Mouse (Mus musculus) heart, adult 2 months (tissue): Measurements from ENCODE around the gene Parva. TPM values are rescaled to one million over a fixed set of nuclear protein-coding genes. Genes with fewer than 3 reads are reported as not detected.

Experiments used
- DNase-seq, 2 experiments: peaks; one replicate each; pipeline ENCODE4 v3.0.0; 2021
- H3K27ac ChIP-seq: fragments of 200-600 bp; 2 replicates; pipeline ENCODE4 v1.8.1; 2022
- H3K27me3 ChIP-seq: fragments of 200-500 bp; 2 replicates; pipeline ENCODE4 v1.6.1; 2012; ENCODE audit warnings: mild to moderate bottlenecking, low read length, inconsistent platforms, mixed read lengths; ENCODE audit not compliant: control insufficient read depth, insufficient read depth
- H3K36me3 ChIP-seq: fragments of 200-500 bp; 2 replicates; pipeline ENCODE4 v1.6.1; 2012; ENCODE audit warnings: low read length, inconsistent platforms; ENCODE audit not compliant: control insufficient read depth, insufficient read depth
- H3K4me1 ChIP-seq: fragments of 200-500 bp; 2 replicates; pipeline ENCODE4 v1.6.1; 2011; ENCODE audit warnings: low read length; ENCODE audit not compliant: control insufficient read depth, insufficient read depth
- H3K4me3 ChIP-seq: fragments of 200-600 bp; 2 replicates; pipeline ENCODE4 v1.8.1; 2022
- H3K79me2 ChIP-seq: fragments of 200-500 bp; replicated peaks from 2 replicates; pipeline ENCODE4 v1.6.1; 2012; ENCODE audit warnings: mild to moderate bottlenecking, inconsistent platforms, low read length, moderate library complexity, mixed read lengths; ENCODE audit not compliant: control insufficient read depth, insufficient read depth
- H3K9ac ChIP-seq: fragments of 200-500 bp; 2 replicates; pipeline ENCODE4 v1.6.1; 2012; ENCODE audit warnings: low read depth, mild to moderate bottlenecking, control low read depth, inconsistent platforms, low read length, mixed read lengths
- CTCF ChIP-seq: fragments of 200-600 bp; IDR thresholded peaks from 2 replicates; pipeline ENCODE4 v1.8.1; 2022; ENCODE audit warnings: antibody characterized with exemption, mild to moderate bottlenecking, moderate library complexity
- EP300 ChIP-seq: fragments of 200-500 bp; IDR thresholded peaks from 2 replicates; pipeline ENCODE4 v1.6.1; 2011; ENCODE audit warnings: low read depth, low read length, control low read depth; ENCODE audit not compliant: insufficient read depth
- POLR2A ChIP-seq: fragments of 200-500 bp; IDR thresholded peaks from 2 replicates; pipeline ENCODE4 v1.6.1; 2011; ENCODE audit warnings: mild to moderate bottlenecking, low read depth, low read length, control low read depth; ENCODE audit not compliant: insufficient read depth
- WGBS: fragments of 180-500 bp; shearing (Covaris S2); methylation state at CpG from one replicate; pipeline ENCODE4 v1.1.7; 2018; 5-methylcytosine and 5-hydroxymethylcytosine counted together
- intact Hi-C: fragments of 180-260 bp; cut with DNase I; formaldehyde crosslinking; loops from one replicate; pipeline ENCODE4 v1.15.1; 2025
- polyA plus RNA-seq: library from polyadenylated mRNA; depleted of rRNA; stranded (reverse); fragments of >200 nt; gene quantifications from 2 replicates; pipeline ENCODE4 v1.2.3, GENCODE M21; 2012
- total RNA-seq, 2 experiments: library from RNA; stranded (reverse); gene quantifications; 2 replicates each; pipeline ENCODE4 v1.2.3; 2021

Gene Parva
- total and polyA plus RNA-seq, 3 experiments: 30.7 to 45.5 (median 44.3) TPM

DNA sequence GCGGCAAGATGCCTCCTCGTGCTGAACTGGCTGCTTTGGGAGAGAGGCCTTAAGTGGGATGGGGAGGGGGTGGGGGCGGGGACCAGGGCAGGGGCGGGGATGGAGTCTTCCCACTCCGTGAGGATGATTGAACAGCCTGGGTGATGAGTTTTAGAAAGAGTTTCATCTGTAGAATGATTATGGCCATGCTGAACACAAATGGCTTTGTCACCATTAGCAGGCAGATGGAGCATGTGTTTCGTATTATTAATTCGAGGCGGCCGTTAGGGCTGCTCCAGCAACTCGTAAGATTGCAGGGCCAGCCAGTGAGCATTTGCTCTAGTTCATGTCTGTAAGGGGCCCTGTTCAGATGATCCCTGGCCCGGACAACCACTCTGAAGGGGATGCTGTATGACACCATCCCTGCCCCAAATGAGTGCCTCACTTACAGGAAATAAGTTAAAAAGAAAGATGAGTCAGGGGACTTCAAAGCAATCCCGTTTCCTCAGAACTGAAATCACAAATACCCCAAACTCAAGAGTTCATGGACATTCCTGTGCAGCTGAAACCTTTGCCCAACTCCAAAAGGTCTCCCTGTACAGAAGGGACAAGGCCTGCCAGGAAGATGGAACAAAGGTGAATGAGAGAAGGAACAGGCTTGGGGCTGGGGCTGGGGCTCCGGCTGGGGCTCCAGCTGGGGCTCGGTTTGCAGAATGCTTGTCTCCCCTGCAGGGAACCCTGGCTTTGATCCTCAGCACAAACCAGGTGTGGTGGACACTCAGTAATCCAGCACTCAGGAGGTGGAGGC, 46.5 kb downstream of the Parva start:
- Histone ChIP-seq H3K4me1 (peaks cover 22% of the 10 kb centered on the region), H3K36me3 (no peaks in the 10 kb centered on the region; the same call in 1 of the 2 replicates), H3K79me2 (peaks cover 3% of the 10 kb centered on the region), H3K9ac (peak overlapping the region; percentile 21; the same call in 1 of the 2 replicates), H3K27me3 (no peaks in the 10 kb centered on the region), H3K27ac (no peak overlapping the region), H3K4me3 (no peak overlapping the region)
- DNase-seq: no peak
- WGBS: 53% methylated on average over 14 of the region's 14 CpGs
- intact Hi-C loops: loop anchor here (2.0 to 5.0 kb wide), 2 partner anchors 88 to 183 kb away; no protein-coding TSS in a partner anchor
- peak; percentile 12 for TF ChIP-seq CTCF
- no peak for TF ChIP-seq EP300
- no peak for TF ChIP-seq POLR2A

DNA sequence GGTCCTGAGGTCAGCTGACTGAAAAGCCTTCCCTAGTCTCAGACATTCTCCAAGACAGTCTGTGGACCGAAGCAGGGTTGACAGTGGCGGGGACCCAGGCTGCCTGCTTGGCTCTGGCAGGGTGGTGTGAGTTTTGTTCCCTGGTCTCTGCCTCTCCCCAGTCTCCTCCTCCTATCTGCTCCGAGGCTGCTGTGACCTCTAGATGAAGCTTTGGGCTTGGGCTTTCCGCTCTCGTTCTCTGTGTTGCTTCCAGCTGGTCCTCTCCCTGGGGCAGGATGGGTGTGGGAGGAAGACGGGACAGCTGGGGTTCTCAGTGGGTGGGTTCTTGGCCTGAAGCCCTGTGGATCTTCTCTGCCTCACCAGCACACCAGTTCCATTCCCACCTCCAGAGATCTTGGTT, 51.8 kb downstream of the Parva start:
- intact Hi-C loops: no loop called here
- WGBS: 24% methylated on average over 6 of the region's 6 CpGs
- no peaks in the 10 kb centered on the region for H3K36me3 ChIP-seq
- H3K9ac ChIP-seq: peak overlapping the region; percentile 2; the same call in 1 of the 2 replicates
- H3K4me3 ChIP-seq: no peak overlapping the region
- peak overlapping the region; percentile 40 for H3K27ac ChIP-seq
- DNase-seq: peak; percentile 71 to 78
- H3K27me3 ChIP-seq: no peaks in the 10 kb centered on the region
- peaks cover 12% of the 10 kb centered on the region for H3K4me1 ChIP-seq
- H3K79me2 ChIP-seq: 0 out of 2 replicates have a peak, but pooled peaks cover 2% of the 10 kb centered on the region
- TF ChIP-seq EP300 (no peak), POLR2A (no peak), CTCF (no peak)

DNA sequence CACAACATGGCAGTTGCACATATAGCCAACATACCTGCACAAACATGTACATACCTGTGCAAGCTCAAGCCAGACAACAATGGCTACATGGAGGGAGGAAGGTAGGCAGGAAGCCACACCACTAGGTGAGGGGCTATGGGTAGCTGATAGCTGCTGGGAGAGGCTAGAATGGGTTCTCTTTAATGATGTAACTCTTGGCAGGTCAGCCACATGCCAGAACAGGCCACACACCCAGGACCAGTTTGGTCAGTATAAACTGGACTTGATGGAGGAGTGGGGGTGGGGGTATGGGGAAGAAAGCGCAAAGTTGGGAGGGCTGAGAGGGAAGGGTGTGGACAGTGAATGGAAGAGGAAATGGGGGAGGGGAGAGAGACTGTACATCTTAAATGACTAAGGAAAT, 53.7 kb downstream of the Parva start:
- H3K4me3 ChIP-seq: no peak overlapping the region
- no peaks in the 10 kb centered on the region for H3K36me3 ChIP-seq
- H3K9ac ChIP-seq: no peak overlapping the region
- no peak for DNase-seq
- TF ChIP-seq CTCF (no peak), EP300 (no peak), POLR2A (no peak)
- intact Hi-C loops: no loop called here
- peaks cover 12% of the 10 kb centered on the region for H3K4me1 ChIP-seq
- H3K27ac ChIP-seq: no peak overlapping the region
- WGBS: 36% methylated on average over 1 of the region's 1 CpGs
- 0 out of 2 replicates have a peak, but pooled peaks cover 1% of the 10 kb centered on the region for H3K79me2 ChIP-seq
- no peaks in the 10 kb centered on the region for H3K27me3 ChIP-seq

DNA sequence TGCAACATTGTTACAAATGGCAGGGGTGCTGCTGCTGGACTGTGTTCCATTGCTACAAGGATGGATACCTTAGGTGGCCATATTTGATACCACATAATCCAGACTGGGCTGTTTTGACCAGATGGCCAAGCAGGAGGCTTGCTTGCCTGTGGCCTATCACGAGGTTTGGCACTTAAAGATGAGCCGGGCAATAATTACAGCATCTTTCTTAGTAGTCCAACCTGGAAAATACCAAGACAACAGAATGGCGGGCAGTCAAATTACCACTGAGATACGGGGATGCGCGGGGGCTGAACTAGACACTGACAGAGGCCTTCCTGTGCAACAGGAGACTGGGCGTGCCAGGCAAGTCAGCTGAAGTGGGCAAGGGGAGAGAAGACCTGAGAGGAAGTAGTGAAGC, 55.3 kb downstream of the Parva start:
- Histone ChIP-seq H3K4me3 (no peak overlapping the region), H3K36me3 (no peaks in the 10 kb centered on the region), H3K4me1 (peaks cover 12% of the 10 kb centered on the region), H3K27me3 (no peaks in the 10 kb centered on the region), H3K79me2 (0 out of 2 replicates have a peak, but pooled peaks cover 1% of the 10 kb centered on the region), H3K9ac (no peak overlapping the region), H3K27ac (no peak overlapping the region)
- no peak for DNase-seq
- no peak for TF ChIP-seq CTCF
- TF ChIP-seq POLR2A: no peak
- TF ChIP-seq EP300: no peak
- intact Hi-C loops: no loop called here
- whole genome bisulfite sequencing: 90% methylated on average over 7 of the region's 7 CpGs

DNA sequence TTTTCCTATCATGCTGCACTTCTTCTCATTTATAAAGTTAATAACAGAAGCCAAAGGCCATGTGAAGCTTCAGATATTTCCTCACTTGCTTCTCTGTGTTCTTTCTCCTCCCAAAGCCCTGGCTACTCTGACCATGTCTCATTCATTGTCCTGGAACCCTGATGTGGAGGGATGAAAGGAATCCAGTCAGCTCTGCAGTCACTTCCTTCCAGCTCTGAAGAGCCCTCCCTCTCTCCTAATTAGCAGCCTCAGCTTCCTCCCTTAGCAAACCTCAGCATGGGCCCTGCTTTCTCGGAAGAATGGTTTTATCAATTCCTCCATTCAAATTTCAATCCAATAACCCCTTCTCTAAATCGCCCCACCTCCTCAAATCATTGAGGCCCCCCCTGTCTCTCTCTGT, 56.1 kb downstream of the Parva start:
- Histone ChIP-seq H3K4me1 (peaks cover 11% of the 10 kb centered on the region), H3K9ac (no peak overlapping the region), H3K27me3 (no peaks in the 10 kb centered on the region), H3K27ac (no peak overlapping the region), H3K4me3 (no peak overlapping the region), H3K79me2 (0 out of 2 replicates have a peak, but pooled peaks cover 1% of the 10 kb centered on the region), H3K36me3 (no peaks in the 10 kb centered on the region)
- TF ChIP-seq POLR2A (no peak), CTCF (no peak), EP300 (no peak)
- intact Hi-C loops: no loop called here
- DNase-seq: no peak
- 46% methylated on average over 2 of the region's 2 CpGs for WGBS

DNA sequence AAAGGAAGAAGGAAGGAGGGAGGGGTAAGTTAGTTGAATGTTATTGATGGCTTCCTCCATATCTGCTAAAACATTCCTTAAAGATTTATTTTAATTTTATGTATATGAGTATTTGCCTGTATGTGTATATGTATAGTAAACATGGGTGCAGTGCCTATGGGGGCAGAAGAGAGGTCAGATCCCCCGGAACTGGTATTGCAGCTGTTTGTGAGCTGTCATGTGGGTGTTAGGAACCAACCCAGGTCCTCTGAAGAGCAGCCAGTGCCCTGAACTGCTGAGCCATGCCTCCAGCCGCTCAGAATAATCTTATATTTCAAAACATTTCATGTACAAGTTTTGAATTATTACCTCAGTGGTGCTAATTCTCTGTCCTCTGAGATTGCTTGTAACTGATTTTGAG, 63.5 kb downstream of the Parva start:
- no peaks in the 10 kb centered on the region for H3K36me3 ChIP-seq
- H3K27me3 ChIP-seq: no peaks in the 10 kb centered on the region
- no peak overlapping the region for H3K4me3 ChIP-seq
- DNase-seq: no peak
- H3K4me1 ChIP-seq: peaks cover 3% of the 10 kb centered on the region; the same call in 1 of the 2 replicates
- TF ChIP-seq EP300: no peak
- no peak for TF ChIP-seq CTCF
- TF ChIP-seq POLR2A: no peak
- WGBS: 72% methylated on average over 2 of the region's 2 CpGs
- H3K79me2 ChIP-seq: no peaks in the 10 kb centered on the region
- intact Hi-C loops: no loop called here
- no peak overlapping the region for H3K27ac ChIP-seq
- no peak overlapping the region for H3K9ac ChIP-seq
